Mouse (Mus musculus) erythroblast, embryonic 14.5 days (primary cell): ENCODE results near the gene Ces1f. TPM values are rescaled to one million over a fixed set of nuclear protein-coding genes. Genes with fewer than 3 reads are reported as not detected.

Experiments
- H3K27me3 ChIP-seq: 2 replicates; pipeline ENCODE4 v1.6.1; 2012; ENCODE audit warnings: inconsistent platforms; ENCODE audit not compliant: control insufficient read depth
- H3K36me3 ChIP-seq: 2 replicates; pipeline ENCODE4 v1.6.1; 2012; ENCODE audit warnings: mild to moderate bottlenecking, inconsistent platforms; ENCODE audit not compliant: control insufficient read depth
- H3K4me1 ChIP-seq: 2 replicates; pipeline ENCODE4 v1.6.1; 2012; ENCODE audit warnings: inconsistent platforms; ENCODE audit not compliant: control insufficient read depth
- H3K4me3 ChIP-seq: replicated peaks from 2 replicates; pipeline ENCODE3; 2012; ENCODE audit warnings: moderate library complexity, mild to moderate bottlenecking, inconsistent platforms
- H3K9me3 ChIP-seq: 2 replicates; pipeline ENCODE4 v1.6.1; 2012; ENCODE audit warnings: low read length, inconsistent platforms, mixed read lengths; ENCODE audit not compliant: control insufficient read depth
- GATA1 ChIP-seq: IDR thresholded peaks from 2 replicates; pipeline ENCODE4 v1.6.1; 2012; ENCODE audit warnings: low read length, inconsistent platforms, mixed read lengths
- TAL1 ChIP-seq: IDR thresholded peaks from 3 replicates; pipeline ENCODE4 v1.6.1; 2012; ENCODE audit warnings: low read length, inconsistent platforms, mixed read lengths
- polyA plus RNA-seq: library from polyadenylated mRNA; stranded (reverse); fragments of >175 nt; gene quantifications from 2 replicates; pipeline ENCODE4 v1.2.3, GENCODE M21; 2012

The Ces1f gene
- polyA plus RNA-seq = not detected in 2 replicates

- Histone ChIP-seq H3K4me3 (no peak within 1 kb of the TSS), H3K36me3 (no peaks in the 10 kb centered on the region), H3K27me3 (no peaks in the 10 kb centered on the region), H3K9me3 (peaks cover 4% of the 10 kb centered on the region; the same call in 1 of the 2 replicates), H3K4me1 (no peaks in the 10 kb centered on the region)
- TF ChIP-seq GATA1 (no peak), TAL1 (no peak)
These were observed at the start of gene Ces1f for GRCm38 (mm10) chr8:93279556-93279955. Gene Ces1f (minus strand): TSS chr8:93279747.

DNA sequence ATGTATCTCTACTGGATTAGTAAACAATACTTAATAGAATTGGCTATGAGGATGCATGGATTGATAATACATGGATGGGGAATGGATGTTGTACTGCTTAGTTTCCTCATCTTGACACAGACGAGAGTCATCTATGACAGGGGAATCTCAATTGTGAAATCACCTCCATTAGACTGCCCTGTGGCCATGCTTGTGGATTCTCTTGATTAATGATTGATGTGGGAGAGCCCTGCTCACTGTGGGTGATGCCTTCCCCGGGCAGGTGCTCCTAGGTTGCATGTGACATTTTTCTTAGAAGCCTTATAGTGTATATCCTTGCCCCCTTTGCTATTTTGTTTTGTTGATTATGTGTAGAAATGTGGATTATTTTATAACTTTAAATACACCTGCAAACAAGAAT, 45.6 kb upstream of the Ces1f start:
- Histone ChIP-seq H3K4me3 (no peak overlapping the region), H3K4me1 (no peaks in the 10 kb centered on the region), H3K36me3 (no peaks in the 10 kb centered on the region), H3K27me3 (no peaks in the 10 kb centered on the region), H3K9me3 (peaks cover 9% of the 10 kb centered on the region)
- TF ChIP-seq GATA1 (no peak), TAL1 (no peak)

DNA sequence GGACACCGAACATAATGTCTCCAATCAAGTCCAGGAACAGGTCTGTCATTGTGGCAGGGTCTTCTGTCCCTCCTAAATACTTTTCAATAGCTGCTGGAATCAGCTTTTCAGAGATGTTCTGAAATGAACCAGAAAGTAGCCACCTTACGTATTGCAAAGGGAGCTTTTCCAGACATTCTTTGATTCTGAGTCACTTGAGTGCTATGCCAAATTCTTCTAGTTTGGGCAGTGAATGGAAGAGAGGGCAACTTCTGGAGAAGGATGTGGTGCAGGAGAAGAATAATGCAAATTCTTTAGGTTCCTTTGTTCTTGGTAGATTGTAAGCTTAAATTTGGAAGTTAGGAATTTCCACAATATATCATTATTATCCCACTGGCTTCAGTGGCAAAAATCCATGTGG, 37.5 kb upstream of the Ces1f start:
- no peak for TF ChIP-seq GATA1
- no peak for TF ChIP-seq TAL1
- H3K27me3 ChIP-seq = no peaks in the 10 kb centered on the region
- H3K9me3 ChIP-seq = peaks cover 3% of the 10 kb centered on the region; the same call in 1 of the 2 replicates
- no peak overlapping the region for H3K4me3 ChIP-seq
- H3K36me3 ChIP-seq = no peaks in the 10 kb centered on the region
- no peaks in the 10 kb centered on the region for H3K4me1 ChIP-seq

- Histone ChIP-seq H3K9me3 (peaks cover 3% of the 10 kb centered on the region; the same call in 1 of the 2 replicates), H3K36me3 (no peaks in the 10 kb centered on the region), H3K4me3 (no peak overlapping the region), H3K27me3 (no peaks in the 10 kb centered on the region), H3K4me1 (no peaks in the 10 kb centered on the region)
- TF ChIP-seq GATA1 = no peak
- no peak for TF ChIP-seq TAL1
These were observed 36.0 kb upstream of the Ces1f start for GRCm38 (mm10) chr8:93315557-93315956.

- H3K27me3 ChIP-seq = no peaks in the 10 kb centered on the region
- H3K9me3 ChIP-seq = peaks cover 5% of the 10 kb centered on the region
- H3K4me3 ChIP-seq = no peak overlapping the region
- no peaks in the 10 kb centered on the region for H3K36me3 ChIP-seq
- H3K4me1 ChIP-seq = no peaks in the 10 kb centered on the region
- TF ChIP-seq TAL1 = no peak
These were observed 4.3 kb upstream of the Ces1f start for GRCm38 (mm10) chr8:93283896-93284295.

GRCm38 (mm10) chr8:93282349-93282748, 2.8 kb upstream of the Ces1f start:
- no peaks in the 10 kb centered on the region for H3K36me3 ChIP-seq
- H3K27me3 ChIP-seq = no peaks in the 10 kb centered on the region
- TF ChIP-seq GATA1 (no peak), TAL1 (no peak)

DNA sequence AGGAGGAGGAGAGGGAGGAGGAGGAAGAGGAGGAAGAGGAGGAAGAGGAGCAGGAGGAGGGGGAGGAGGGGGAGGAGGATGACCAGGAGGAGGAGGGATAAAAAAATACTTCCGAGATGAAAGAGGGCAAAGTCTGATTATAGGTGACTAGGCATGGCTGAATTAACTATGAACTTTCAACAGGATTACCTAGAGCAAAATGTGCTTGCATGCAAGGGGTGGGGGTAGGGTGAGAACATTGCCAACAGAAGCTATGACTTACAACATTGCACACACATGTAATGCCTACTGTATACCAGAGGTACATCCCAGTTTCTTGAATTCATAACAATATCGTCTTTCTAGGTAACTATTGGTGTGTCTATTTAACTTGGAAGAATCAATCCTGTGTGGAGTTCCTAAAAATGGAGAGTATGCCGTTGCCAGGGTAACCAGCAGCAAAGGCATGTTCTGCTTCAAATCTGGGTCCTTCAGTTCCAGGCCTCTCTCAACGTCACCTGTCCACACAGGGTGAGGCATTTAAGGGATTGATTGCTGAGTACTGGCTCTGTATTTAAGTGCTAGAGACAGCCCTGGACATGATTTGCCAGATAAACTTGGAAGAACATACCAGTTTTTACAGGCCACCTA, 1.3 kb downstream of the Ces1f start:
- no peaks in the 10 kb centered on the region for H3K36me3 ChIP-seq
- H3K27me3 ChIP-seq = no peaks in the 10 kb centered on the region
- peaks cover 8% of the 10 kb centered on the region; the same call in 1 of the 2 replicates for H3K9me3 ChIP-seq
- no peak overlapping the region for H3K4me3 ChIP-seq
- H3K4me1 ChIP-seq = no peaks in the 10 kb centered on the region
- TF ChIP-seq TAL1 (no peak), GATA1 (no peak)

More at GRCm38 (mm10) chr8:93282349-93282748, 2.8 kb upstream of the Ces1f start:
- Histone ChIP-seq H3K4me1 (no peaks in the 10 kb centered on the region), H3K9me3 (peaks cover 3% of the 10 kb centered on the region), H3K4me3 (no peak overlapping the region)

GRCm38 (mm10) chr8:93274609-93275008, 4.9 kb downstream of the Ces1f start:
- no peak for TF ChIP-seq TAL1
- no peak for TF ChIP-seq GATA1
- Histone ChIP-seq H3K36me3 (no peaks in the 10 kb centered on the region), H3K4me3 (no peak overlapping the region), H3K4me1 (no peaks in the 10 kb centered on the region), H3K27me3 (no peaks in the 10 kb centered on the region), H3K9me3 (peaks cover 13% of the 10 kb centered on the region; the same call in 1 of the 2 replicates)

GRCm38 (mm10) chr8:93273321-93273720, 6.2 kb downstream of the Ces1f start:
- no peak overlapping the region for H3K4me3 ChIP-seq
- H3K4me1 ChIP-seq = no peaks in the 10 kb centered on the region

More at GRCm38 (mm10) chr8:93273321-93273720, 6.2 kb downstream of the Ces1f start:
- Histone ChIP-seq H3K9me3 (peaks cover 13% of the 10 kb centered on the region; the same call in 1 of the 2 replicates), H3K36me3 (no peaks in the 10 kb centered on the region), H3K27me3 (no peaks in the 10 kb centered on the region)
- no peak for TF ChIP-seq GATA1
- no peak for TF ChIP-seq TAL1
